Mouse (Mus musculus): ENCODE measurements around the gene Dpy19l3.

The Dpy19l3 gene

DNA sequence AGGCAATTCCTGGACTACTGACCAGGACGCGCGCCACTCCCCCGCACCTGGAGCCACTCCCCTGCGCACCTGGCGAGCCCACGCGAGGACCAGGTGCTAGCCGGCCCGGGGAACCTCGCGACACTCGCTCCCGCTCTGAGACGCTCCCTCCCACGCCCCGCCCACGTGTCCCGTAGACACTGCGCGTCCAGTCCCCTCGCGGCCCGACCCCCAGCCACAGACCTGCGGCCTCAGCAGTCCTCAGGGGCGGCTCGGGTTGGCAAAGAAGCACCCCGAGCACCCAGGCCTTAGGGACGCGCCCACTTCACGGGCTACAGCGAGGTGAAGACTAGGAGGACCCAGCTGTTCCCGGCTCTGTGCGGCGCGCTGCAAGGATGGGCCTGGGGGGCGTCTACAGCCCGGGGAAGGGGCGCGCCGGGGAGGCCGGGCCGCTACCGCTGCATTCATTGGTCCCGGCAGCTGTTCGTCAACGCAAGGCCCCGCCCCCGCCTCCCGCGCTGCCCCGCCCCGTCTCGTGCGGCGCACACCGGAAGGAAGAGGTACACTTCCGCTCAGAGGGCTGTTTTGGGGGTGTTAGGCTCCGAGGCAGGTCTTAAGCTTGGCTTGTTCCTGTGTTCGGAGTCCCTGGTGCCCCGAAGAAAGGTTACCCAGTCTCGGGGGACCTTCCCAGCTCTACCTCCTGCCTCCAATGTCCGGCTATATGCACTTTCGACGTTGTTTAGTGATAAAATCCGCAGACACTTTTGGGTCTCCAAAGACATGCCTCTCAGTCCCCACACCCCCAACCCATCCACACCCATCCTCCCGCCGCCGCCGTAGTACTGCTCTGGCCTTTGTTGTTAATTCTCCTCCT is at the start of gene Dpy19l3:
TSS of gene Dpy19l3 (minus strand) at position 422 of the 853 bp plus-strand sequence.
- DNase-seq: peak; percentile 97

DNA sequence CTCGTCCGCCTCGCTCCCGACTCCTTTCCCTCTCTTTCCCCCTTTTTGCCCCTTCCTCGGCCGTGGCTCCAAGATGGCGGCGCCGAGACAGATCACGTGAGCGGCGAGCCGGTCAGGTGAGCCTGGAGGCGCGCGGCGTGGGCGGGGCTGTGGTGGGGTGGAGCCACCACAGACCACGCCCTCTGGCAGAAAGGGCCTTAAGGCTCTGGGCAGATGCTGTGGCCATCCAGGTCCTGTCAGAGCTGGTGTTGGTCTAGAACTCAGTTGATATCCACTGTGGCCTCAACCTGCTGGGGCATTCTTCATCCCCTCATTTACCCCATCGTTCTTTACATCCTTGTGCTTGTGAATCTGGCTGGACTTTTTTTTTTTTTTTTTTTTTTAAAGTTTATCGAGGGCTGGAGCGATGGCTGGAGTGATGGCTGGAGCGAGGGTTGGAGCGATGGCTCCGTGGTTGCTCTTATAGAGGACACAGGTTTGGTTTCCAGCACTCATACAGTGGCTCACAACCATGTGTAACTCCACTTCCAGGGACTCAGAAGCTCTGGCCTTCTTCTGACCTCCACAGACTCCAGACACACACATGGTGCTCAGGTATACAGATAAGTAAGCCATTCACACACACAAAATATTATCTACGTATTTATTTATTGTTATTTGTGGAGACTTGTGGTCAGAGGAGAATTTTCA is 48.8 kb upstream of the Dpy19l3 start, which contains the start of gene Zfp507:
TSS of gene Zfp507 (minus strand) at position 98 of the 690 bp plus-strand sequence.
- DNase-seq: peak; percentile 89

DNA sequence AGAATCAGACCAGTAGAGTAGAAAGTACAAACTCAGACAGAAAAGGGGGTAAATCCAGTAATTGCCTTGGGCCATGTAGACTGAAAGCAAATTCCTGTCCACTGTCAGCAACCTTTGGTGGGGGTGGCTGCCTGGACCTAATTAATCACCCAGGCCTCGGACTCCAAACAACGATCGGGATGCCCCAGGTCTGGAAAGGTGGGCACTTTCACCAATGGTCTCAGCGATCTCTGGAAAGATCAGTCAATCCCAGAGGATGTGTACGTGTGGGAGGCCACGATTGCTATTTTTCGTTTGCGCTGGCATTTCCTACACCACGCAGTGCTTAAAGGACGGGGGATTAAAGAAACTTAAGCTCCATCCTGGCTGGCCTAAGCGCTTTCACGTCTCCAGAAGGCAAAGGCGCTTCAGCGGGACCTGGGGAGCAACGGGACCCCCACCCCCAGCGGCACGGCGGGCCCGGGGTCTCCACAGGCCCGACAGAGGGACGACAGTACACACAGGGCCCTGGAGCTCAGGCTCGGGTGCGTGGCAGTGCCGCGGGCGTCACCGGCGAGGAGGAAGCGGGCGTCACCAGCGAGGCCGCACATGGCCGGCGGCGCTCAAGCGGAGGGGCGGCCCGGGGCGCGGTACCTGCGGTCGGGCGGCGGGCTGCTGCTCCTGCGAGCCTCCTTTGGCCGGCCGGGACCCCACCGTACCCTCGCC is 48.1 kb upstream of the Dpy19l3 start:
- DNase-seq: no peak

DNA sequence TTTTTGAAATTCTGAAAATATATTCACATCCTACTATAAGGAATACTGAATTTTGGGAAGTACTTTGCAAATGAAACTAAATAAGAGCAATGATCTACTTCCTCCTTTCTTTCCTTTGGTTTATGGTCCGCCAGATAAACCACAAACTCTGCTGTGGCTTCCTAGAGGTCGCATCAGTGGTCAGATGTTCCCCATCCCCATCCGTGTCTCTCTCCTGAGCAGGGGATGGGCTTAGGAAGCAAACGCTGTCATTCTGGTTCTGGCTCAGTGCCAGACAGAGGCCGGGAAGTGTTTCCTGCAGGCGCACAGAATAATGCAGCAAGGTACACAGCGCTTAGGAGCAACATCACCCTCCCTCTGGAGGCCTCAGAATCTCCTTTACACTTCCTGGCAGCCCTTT is 41.9 kb upstream of the Dpy19l3 start:
- no peak for DNase-seq

DNA sequence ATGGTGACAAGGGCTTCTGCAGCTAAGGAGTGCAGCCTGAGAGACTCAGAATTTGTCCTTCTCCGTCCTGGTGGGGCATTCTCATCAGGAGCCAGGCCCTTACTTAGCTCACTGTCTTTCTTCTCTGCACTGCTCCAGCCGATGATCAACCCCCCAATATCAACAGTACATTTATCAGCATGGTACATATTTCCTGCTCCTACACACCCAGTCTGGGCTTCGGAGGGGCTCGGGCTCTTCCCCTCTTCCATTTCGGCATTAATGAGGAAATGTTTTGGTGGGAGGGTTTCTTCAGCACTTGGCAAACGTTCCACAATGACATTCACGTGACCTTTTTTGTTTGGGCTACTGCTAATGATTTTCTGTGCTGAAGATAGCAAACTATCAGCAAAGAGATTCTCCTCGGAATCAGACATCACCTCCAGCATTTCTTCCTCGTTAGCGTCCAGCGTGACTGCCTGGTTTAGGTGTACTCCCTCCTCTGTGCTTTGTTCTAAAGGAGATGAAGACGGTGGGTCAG is 40.0 kb upstream of the Dpy19l3 start:
- no peak for DNase-seq

DNA sequence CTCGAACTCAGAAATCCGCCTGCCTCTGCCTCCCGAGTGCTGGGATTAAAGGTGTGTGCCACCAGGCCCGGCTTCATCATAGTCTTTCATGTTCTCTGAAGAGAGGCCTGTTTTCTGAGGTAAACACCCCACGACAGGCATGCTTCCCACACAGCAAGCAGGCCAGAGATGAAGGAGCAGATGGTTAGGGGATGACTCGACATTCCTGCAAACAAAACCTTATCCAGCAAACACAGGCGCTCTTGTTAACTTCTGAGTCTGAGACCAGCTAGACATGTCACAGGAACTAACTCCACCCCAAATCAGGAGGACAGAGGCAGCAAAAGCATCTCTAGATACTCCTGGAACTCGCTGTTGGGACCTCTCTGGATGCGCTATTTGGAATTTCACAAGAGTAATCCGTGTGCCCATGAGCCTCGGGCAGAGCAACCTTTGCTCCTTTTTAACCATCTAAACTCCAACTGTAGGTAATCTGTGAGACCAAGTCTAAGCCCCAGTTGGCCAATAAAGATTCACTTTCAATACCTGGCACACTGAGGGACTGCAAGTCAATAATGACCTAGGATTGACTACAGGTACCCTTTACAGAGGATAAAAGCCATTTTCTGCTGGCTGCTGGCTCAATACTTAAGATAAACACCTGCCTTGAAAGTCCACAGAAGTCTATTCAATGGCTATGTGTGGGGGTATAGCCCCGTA is 38.0 kb upstream of the Dpy19l3 start:
- no peak for DNase-seq

DNA sequence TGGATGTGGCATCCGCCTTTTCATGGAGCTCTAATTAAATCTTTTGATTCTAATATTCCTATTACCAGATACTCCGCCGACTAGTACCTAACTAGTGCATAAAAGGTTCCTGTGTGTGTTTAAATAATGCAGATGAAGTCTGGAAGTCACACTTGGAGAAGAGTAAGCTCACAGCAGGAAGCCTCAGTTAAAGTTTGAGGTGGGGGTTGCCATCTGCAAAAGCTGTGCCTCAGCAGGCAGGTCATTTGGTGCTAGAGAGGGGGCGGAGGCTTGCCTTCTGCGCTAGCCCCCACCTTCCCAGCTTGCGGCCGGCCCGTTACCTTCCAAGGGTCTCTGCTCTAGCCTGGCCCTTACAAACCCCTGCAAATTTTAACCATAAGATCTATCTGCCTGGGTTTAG is 36.7 kb upstream of the Dpy19l3 start:
- DNase-seq: no peak

DNA sequence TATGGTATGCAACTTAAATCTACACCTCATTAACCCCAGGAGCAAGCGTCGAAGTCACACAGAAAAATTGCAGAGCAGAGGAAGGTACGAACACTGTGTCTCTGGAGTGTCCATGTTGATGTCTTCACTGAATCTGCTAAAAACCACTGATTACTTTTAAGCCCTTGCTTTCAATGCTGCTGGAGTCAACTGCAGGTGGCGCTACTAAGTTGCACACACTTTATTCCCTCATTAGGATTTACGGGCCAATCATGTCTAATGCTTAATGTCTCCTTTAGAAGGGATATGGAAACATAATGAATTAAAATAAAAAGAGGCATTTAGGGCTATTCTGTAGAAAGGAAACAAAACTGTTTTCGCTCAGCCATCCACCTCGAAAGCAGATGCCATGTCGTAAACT is 35.9 kb upstream of the Dpy19l3 start:
- DNase-seq: no peak

DNA sequence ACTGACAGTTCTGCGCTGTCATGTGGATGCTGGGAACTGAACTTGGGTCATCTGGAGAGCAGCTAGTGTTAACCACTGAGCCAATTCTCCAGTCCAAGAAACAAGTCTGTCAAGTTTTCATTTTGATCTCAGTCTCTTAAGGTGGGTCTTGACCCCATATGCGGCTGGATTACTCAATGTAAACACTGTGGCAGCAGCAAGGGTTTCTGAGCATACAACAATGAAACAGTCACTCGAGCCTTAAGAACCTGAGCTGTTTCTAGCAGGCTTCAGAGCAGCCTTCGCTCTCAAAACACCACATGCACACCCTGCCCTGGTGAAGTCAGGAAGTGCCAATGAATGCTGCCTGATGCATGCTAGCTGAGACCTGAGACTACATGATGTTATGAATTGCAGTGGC is 31.3 kb upstream of the Dpy19l3 start:
- DNase-seq: no peak

DNA sequence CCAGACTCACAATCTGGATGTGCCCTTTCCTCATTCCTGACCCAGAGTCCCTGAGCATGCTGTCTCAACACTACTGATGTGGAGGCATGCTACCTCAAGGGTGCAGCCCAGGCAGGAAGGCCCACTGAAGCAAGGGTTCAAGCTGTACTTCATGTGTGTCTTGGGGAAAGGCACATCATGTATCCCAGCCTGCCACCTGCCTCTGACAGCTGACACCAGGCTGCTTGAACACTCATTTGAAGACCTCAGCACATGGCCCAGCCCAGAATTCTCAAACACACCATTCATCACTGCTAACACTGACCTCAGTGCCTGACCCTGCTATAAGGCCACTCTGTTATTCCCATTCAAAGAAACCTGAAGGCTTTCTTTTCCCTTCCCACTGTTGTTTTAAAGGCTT is 28.0 kb upstream of the Dpy19l3 start:
- no peak for DNase-seq

DNA sequence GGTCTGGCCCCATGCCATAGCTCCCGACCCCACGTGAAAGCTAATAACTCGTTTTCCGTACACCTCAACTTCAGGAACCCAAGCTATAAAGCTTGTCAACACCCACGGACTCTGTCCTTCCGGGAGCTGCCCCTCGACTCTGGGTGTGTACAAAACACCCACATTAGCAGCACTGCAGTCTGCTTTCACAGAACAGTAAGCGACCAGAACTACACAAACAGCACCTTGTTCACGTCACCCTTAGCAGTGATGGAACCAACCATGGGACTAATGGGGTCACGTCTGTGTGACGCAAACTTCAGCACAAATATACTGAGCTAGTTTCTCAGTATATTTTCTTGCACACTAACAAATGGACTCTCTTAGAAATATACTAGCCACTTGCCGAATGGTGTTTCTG is 19.9 kb upstream of the Dpy19l3 start:
- DNase-seq: no peak

DNA sequence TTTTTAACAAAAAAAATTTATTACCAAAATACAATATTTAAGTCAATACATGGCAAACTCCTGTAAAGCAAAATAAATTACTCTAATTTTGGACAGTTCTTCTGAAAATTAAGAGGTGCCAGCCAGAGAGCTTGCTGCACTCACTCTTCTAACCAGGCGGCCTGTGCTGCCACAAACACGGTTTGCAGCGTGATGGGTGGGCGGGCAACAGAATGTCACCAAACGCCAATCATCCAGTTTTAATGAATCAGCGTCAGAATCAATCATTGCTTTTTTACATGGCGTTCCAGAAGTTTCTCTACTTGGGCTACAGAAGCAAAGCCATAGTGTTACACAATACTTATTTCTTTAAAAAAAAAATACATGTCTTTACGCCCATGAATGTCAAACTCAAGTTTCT is 18.1 kb upstream of the Dpy19l3 start:
- DNase-seq: no peak

DNA sequence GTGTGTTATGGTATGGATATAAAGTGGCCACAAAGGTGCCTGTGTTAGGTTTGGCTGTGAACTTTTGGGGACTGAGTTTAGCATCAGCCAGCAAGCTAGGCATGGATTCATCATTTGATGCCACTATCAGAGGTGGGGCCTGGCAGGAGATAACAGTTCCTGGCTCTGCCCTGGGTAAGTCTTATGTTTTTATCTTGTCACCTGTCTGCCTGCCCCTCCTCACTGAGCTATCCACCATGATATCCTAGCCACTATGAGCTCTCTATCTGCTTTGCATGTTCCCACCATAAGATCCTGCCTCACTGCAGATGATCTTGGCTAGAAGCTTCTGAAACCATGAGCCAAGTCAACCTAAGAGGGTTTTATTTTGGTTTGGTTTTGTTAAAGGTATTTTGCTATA is 16.9 kb upstream of the Dpy19l3 start:
- no peak for DNase-seq

DNA sequence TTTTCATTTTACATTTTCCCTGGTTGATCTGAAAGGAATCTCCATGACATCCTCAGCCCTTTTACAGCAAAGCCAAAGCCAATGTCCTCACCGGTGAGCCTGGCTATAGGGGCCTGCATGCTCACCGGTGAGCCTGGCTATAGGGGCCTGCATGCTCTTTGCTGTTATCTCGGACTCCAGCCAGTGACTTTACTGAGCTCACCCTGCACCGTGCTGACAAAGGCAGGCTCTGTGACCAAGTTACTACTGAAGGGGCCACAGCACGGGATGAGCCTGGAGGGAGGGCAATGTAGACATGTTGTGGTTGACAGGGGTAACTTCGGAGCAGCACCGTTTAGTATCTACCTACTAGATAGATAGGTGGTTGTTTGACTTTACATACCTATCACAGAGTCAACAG is 15.9 kb upstream of the Dpy19l3 start:
- DNase-seq: no peak

DNA sequence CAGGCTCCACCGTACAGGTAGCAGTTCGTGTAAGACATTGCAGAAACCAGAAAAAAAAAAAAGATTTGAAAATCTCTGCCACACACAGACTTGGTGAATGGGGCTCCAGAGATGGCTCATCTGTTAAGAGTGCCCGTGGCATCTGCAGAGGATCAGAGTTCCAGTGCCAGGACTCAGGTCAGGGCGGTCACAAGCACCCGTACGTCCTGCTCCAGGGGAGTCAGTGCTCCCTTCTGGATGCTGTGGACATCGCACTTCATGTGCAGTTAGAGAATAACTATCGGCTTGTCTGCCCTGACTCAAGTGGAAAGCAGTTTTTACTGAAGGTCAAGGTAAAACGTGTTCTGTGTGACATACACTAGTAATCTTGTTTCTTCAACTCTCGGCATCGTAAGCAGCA is 10.2 kb upstream of the Dpy19l3 start:
- no peak for DNase-seq

DNA sequence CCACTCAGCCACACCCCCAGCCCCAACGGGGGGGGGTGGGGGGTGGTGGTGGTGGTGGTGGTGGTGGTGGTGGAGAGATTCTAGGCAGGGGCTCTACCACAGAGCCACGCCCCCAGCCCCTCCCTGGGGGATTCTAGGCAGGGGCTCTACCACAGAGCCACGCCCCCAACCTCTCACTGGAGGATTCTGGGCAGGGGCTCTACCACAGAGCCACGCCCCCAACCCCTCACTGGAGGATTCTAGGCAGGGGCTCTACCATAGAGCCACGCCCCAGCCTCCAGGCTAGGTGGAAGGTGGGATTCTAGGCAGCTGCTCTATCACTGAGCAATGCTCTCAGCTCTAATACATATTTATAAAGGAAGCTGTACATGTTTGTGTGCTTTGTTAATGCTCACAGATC is 7.5 kb upstream of the Dpy19l3 start:
- no peak for DNase-seq

DNA sequence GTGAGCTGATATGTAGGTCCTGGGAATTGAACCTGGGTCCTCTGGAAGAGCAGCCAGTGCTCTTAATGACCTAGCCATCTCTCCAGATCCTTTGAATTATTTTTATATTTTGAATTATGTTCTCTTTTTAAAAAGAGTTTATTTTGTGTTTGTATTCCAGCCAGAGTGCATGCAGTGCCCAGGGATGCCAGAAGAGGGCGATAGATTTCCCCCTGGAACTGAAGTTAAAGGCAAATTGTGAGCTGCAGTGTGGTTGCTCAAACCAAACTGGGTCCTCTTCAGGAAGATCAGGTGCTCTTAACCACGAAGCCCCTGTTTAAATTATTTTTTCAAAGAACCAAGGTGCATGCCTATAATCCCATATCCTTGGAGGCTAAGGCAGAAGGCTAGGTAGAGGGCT is 5.3 kb upstream of the Dpy19l3 start:
- peak; percentile 56 for DNase-seq

DNA sequence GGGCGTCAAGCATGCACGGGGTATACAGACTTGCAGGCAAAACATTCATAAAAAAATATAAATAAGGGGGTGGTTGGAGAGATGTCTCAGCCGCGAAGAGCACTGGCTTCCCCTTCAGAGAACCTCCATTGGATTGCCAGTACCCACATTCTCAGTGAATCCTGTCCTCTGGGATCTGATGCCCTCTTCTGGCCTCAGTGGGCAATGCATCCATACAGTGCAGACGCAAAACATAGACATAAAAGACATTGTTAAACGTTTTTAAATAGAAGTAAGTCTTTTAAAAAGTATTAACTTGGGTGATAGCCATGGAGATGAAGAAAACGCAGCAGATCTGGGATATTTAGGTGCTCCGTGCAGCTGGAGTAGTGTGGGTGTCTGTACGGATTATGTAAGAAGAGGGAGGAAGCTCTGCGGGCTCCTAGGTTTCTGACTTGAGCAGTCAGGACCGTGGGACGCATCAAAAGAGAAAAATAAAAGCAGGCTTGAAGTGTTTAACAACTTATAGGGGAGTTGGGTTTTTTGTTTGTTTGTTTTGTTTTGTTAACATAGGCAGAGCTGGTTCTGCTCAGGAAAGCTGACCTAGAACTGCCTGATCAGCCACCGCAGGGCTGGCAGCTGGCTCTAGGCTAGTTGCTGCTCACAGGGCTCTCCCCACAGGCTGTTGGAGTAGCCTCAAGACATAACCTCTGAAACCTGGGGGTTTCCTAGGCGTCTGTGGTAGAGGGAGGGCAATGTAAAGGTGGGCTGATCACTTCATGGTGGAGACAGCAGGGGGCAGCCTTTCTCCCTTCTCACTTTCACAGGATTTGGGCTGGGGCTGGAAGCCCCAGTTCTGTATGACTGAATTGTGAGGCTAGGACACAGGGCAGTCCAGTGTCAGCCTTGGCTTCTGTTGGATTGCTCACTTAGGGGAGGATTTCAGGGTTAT is 2.5 kb upstream of the Dpy19l3 start:
- peak; percentile 44 for DNase-seq

DNA sequence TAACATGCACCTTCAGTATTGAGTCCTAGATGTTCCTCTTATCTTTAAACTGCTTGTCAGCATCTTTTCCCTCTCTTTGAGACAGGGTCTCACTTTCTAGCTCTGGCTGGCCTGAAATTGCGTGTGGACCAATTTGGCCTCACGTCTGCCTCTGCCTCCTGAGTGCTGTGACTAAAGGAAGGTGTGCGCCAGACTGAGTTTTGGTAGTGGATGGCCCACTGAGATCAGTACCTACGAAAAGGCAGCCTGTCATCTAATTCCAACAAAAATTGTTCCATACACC is 573 bp upstream of the Dpy19l3 start:
- no peak for DNase-seq

DNA sequence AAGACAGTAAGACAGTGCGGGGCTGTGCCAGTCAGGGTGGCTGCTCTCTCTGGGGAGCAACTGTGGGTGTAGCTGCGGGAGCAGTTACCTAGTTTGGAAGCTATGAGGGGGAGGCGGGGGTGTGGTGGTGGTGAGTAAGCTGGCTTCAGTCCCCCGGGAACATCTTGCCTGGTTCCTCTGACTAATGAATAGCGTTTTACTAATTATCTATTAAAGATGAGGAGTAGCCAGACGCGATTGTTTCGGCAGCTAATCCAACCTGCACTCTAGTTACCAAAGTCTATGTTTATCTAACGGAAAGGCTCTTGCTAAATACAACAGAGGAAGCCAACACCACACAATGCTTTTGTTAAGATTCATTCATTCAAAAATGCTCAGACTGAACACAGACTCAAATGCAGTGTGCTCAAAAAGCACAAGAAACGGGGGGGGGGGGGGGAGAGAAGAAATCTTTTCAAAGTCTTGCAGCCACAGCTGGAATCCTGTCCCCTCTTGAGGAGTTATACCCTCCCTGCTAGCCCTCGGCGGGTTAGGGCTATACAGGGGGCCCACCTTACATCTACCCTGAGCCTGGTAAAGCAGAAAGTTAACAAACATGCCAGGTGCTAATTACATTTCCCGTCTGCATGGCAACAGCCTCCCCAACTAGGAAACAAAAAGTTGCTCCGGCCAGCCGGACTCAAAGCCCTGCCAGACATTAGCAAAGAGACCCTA is 778 bp downstream of the Dpy19l3 start:
- peak; percentile 16 for DNase-seq

DNA sequence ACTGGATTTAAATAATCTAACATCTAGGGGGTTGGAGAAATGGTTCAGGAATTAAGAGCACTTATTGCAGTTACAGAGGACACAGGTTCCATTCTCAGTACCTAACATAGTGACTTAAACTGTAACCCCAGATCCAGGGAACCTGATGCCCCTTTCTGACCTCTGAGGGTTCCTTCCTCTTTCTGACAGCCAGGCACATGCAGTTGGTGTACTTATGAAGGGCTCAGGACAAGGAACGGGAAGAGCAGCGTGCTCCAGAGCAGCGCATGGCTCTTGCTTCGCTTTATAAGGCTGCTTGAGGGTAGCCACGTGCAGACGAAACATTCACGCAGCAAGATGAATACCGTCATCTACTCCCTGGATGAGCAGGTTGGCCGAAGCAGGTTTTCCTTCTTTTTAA is 3.4 kb downstream of the Dpy19l3 start:
- DNase-seq: no peak
